In genomic region chr2:180711527-180711926, GRCm38 (mm10) we compare ENCODE assay signal across 8 mouse cellular contexts. TPM values are rescaled to one million over a fixed set of nuclear protein-coding genes. Genes with fewer than 3 reads are reported as not detected.
DNase-seq lines count a peak whose midpoint lies in the region; ATAC-seq and TF ChIP-seq lines count a peak whose summit lies in the region.

No protein-coding gene starts in this region.

- peaks cover 60% of the 10 kb centered on the region for H3K36me3 ChIP-seq in erythroblast, embryonic 14.5 days (ENCODE audit: control insufficient read depth)
- H3K36me3 ChIP-seq in testis, adult 2 months (ENCODE audit: control insufficient read depth, insufficient read depth, low read length), result no peaks in the 10 kb centered on the region; the same call in none of the 2 replicates
- H3K36me3 ChIP-seq in limb, embryonic 15.5 days, result peaks cover 20% of the 10 kb centered on the region

- DNase-seq in testis, postnatal 10 days (ENCODE audit: low spot score), result no peak
- DNase-seq in urinary bladder, postnatal 36 days (ENCODE audit: low spot score in 2 of 2), result no peak
- no peak for DNase-seq in left cerebral cortex, postnatal 14 days (ENCODE audit: low spot score in 2 of 2)
- no peak for DNase-seq in cerebellum, adult 8-10 months

- H3K9me3 ChIP-seq in erythroblast, embryonic 14.5 days (ENCODE audit: control insufficient read depth, low read length), result no peaks in the 10 kb centered on the region
- H3K9me3 ChIP-seq in limb, embryonic 15.5 days, result no peaks in the 10 kb centered on the region

- intact Hi-C loops in left cerebral cortex, postnatal 14 days (cut with DNase I), result no loop called here

- no peak for TF ChIP-seq CTCF in testis, adult 2 months (IDR thresholded peaks at IDR 0.05; ENCODE audit: control insufficient read depth, insufficient read depth, insufficient replicate concordance, low read depth, low read length)

- peak overlapping the region; percentile 79 for H3K4me3 ChIP-seq in erythroblast, embryonic 14.5 days (replicated peaks)
- H3K4me3 ChIP-seq in testis, adult 2 months (ENCODE audit: control insufficient read depth, low read depth, low read length), result peak overlapping the region; percentile 40
- H3K4me3 ChIP-seq in limb, embryonic 15.5 days, result peak overlapping the region; percentile 99; the same call in 1 of the 2 replicates

- 41% methylated on average over 4 of the region's 4 CpGs for WGBS in limb, embryonic 15.5 days

- peak overlapping the region; percentile 54 for H3K4me2 ChIP-seq in limb, embryonic 15.5 days

- peak overlapping the region; percentile 100; the same call in 1 of the 2 replicates for H3K9ac ChIP-seq in limb, embryonic 15.5 days

- peaks cover 57% of the 10 kb centered on the region for H3K4me1 ChIP-seq in erythroblast, embryonic 14.5 days (ENCODE audit: control insufficient read depth)
- peaks cover 5% of the 10 kb centered on the region for H3K4me1 ChIP-seq in testis, adult 2 months (ENCODE audit: control insufficient read depth, insufficient read depth, low read length)
- peaks cover 16% of the 10 kb centered on the region for H3K4me1 ChIP-seq in limb, embryonic 15.5 days

- H3K27me3 ChIP-seq in erythroblast, embryonic 14.5 days (ENCODE audit: control insufficient read depth), result no peaks in the 10 kb centered on the region
- H3K27me3 ChIP-seq in testis, adult 2 months (ENCODE audit: control insufficient read depth, insufficient read depth, low read length), result no peaks in the 10 kb centered on the region
- H3K27me3 ChIP-seq in limb, embryonic 15.5 days, result no peaks in the 10 kb centered on the region

- no peak for TF ChIP-seq POLR2A in testis, adult 2 months (IDR thresholded peaks at IDR 0.05; ENCODE audit: control insufficient read depth, low read depth, low read length)

- no peak overlapping the region for H3K27ac ChIP-seq in testis, adult 2 months (ENCODE audit: control insufficient read depth, insufficient read depth, low read depth, low read length)
- H3K27ac ChIP-seq in limb, embryonic 15.5 days, result no peak overlapping the region

- no peak for ATAC-seq in erythroblast, adult 5-6 weeks (replicated peaks; ENCODE audit: low FRiP score, poor library complexity, severe bottlenecking)
- no peak for ATAC-seq in limb, embryonic 15.5 days (ENCODE audit: insufficient number of reproducible peaks, low FRiP score, low TSS enrichment, low read depth)

RNA-seq across cellular contexts. Expression of gene Gid8, which starts 1.6 kb away (rescaled TPM):
- 4.3 and 5.4 TPM in 2 replicates for polyA plus RNA-seq in erythroblast, embryonic 14.5 days (2012)
- total RNA-seq in erythroblast, adult 5-6 weeks (2015; ENCODE audit: low replicate concordance), result 49.8 and 77.7 TPM in 2 replicates
- total RNA-seq in erythroblast, adult 5-6 weeks (2017; ENCODE audit: low replicate concordance), result 113 and 114 TPM in 2 replicates
- polyA plus RNA-seq in testis, adult 2 months (2012; rRNA removed), result 29.3 and 30.9 TPM in 2 replicates
- 73.7 and 76.1 TPM in 2 replicates for polyA plus RNA-seq in limb, embryonic 15.5 days (2015; fragmentation: Nextera tagmentation; extraction: Ambion mirVana)
- 10 to 100 TPM; 61.8 to 63.6 TPM for total RNA-seq in left cerebral cortex, postnatal 14 days (2021)

RNA-seq across cellular contexts. Expression of gene Dido1, which starts 1.7 kb away (rescaled TPM):
- polyA plus RNA-seq in erythroblast, embryonic 14.5 days (2012), result 1.1 and 1.6 TPM in 2 replicates
- total RNA-seq in erythroblast, adult 5-6 weeks (2015; ENCODE audit: low replicate concordance), result 25.2 and 25.3 TPM in 2 replicates
- 45.2 and 57.2 TPM in 2 replicates for total RNA-seq in erythroblast, adult 5-6 weeks (2017; ENCODE audit: low replicate concordance)
- polyA plus RNA-seq in testis, adult 2 months (2012; rRNA removed), result 24.1 and 26.6 TPM in 2 replicates
- 25.5 and 28.2 TPM in 2 replicates for polyA plus RNA-seq in limb, embryonic 15.5 days (2015; fragmentation: Nextera tagmentation; extraction: Ambion mirVana)
- 10 to 100 TPM; 56.6 to 57.7 TPM for total RNA-seq in left cerebral cortex, postnatal 14 days (2021)

RNA-seq across cellular contexts. Expression of gene Slc17a9, which starts 13.5 kb away (rescaled TPM):
- polyA plus RNA-seq in erythroblast, embryonic 14.5 days (2012), result 0.13 and 0.18 TPM in 2 replicates
- 10.6 and 16.1 TPM in 2 replicates for total RNA-seq in erythroblast, adult 5-6 weeks (2015; ENCODE audit: low replicate concordance)
- total RNA-seq in erythroblast, adult 5-6 weeks (2017; ENCODE audit: low replicate concordance), result 1.5 and 3.1 TPM in 2 replicates
- 16.0 and 16.4 TPM in 2 replicates for polyA plus RNA-seq in testis, adult 2 months (2012; rRNA removed)
- polyA plus RNA-seq in limb, embryonic 15.5 days (2015; fragmentation: Nextera tagmentation; extraction: Ambion mirVana), result 1.7 and 2.5 TPM in 2 replicates
- total RNA-seq in left cerebral cortex, postnatal 14 days (2021), result 1 to 10 TPM in 1 of 2 experiments, under 1 TPM in 1; 0.24 to 1.1 TPM

Comparison
In these comparisons a context has a peak if more than half of its experiments do, and no peak if none do; other contexts are left out.
1. H3K4me3 ChIP-seq: peak in every context shown above with its lines; median percentile 99 in limb, embryonic 15.5 days; 79 in erythroblast, embryonic 14.5 days; 40 in testis, adult 2 months.